23 mouse cellular contexts compared by ENCODE assay signal in the genomic region with DNA sequence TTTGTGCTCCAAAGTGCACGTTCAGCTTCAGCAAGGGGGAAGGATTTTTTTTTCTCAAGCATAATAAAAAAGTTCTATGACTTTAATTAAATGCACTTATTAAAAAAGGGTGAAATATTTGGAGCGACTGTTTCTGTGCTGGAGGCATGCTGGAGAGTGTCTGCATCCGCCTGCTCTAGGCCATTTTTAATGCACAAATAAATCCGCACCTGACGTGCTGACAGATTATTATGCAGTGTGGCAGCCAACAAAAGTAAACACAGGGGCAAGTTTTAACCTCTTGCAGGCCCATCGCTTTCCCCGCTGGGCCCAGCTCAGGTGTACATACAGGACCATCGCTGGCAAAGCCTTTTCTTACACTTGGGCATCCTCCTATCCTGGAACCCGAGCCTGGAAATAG.
DNase-seq lines count a peak whose midpoint lies in the region; ATAC-seq and TF ChIP-seq lines count a peak whose summit lies in the region.
"Had no signal": no experiment of that assay in that cellular context is flagged by ENCODE, and none has a peak within 500 bp of the region (broad histone marks: within the 10 kb centered on the region; RNA-seq: fewer than 3 reads in every experiment).

No protein-coding gene starts in this region.

- TF ChIP-seq CTCF in layer of hippocampus, adult 2 months (conservative IDR thresholded peaks at IDR 0.05): no peak
- no peak for TF ChIP-seq CTCF in E14TG2a.4 (conservative IDR thresholded peaks at IDR 0.05; ENCODE audit: low read length)

- H3K27ac ChIP-seq in layer of hippocampus, adult 2 months: 0 out of 2 replicates have a peak overlapping the region, but pooled peaks have one; percentile 28
- H3K27ac ChIP-seq in forebrain, embryonic 14.5 days (ENCODE audit: low read depth, low read length): peak overlapping the region; percentile 17; the same call in 1 of the 2 replicates
- peak overlapping the region; percentile 88 for H3K27ac ChIP-seq in limb, embryonic 12.5 days
- H3K27ac ChIP-seq: gastrocnemius, adult 2 months; hindbrain, postnatal 0 days had no signal

- no peak overlapping the region for H3K4me2 ChIP-seq in forebrain, embryonic 14.5 days (ENCODE audit: low read length)
- H3K4me2 ChIP-seq in limb, embryonic 12.5 days: peak overlapping the region; percentile 17; the same call in 1 of the 2 replicates
- H3K4me2 ChIP-seq: embryonic facial prominence, embryonic 12.5 days; liver, embryonic 11.5 days had no signal

- no peak for DNase-seq in layer of hippocampus, adult 2 months (ENCODE audit: low spot score in 2 of 2)
- no peak for DNase-seq in layer of hippocampus, adult 18-20 months (ENCODE audit: low spot score in 2 of 2)
- DNase-seq in forebrain, embryonic 14.5 days (ENCODE audit: low spot score): no peak
- no peak for DNase-seq in testis, postnatal 14 days (ENCODE audit: low spot score)
- no peak for DNase-seq in right cerebral cortex, postnatal 36 days (ENCODE audit: low spot score in 2 of 2)
- DNase-seq: adrenal gland, adult 8-10 months; B cell, adult 2 months; gastrocnemius, adult 2 months; kidney, postnatal 25 days; liver, postnatal 0 days; lung, postnatal 10 days; midbrain, embryonic 14.5 days; right cerebral cortex, postnatal 25 days; thymus, adult 18-20 months; thymus, postnatal 36 days had no signal

- H3K27me3 ChIP-seq in E14TG2a.4 (ENCODE audit: insufficient read depth, low read length): peaks cover 24% of the 10 kb centered on the region
- H3K27me3 ChIP-seq in forebrain, embryonic 14.5 days (replicated peaks; ENCODE audit: control insufficient read depth, insufficient read depth, low read length): no peaks in the 10 kb centered on the region
- H3K27me3 ChIP-seq in limb, embryonic 12.5 days: no peaks in the 10 kb centered on the region
- H3K27me3 ChIP-seq: CH12.LX; embryonic facial prominence, embryonic 12.5 days had no signal

- WGBS in forebrain, embryonic 14.5 days: 41% methylated on average over 9 of the region's 9 CpGs
- WGBS in limb, embryonic 12.5 days: 31% methylated on average over 9 of the region's 9 CpGs

- H3K36me3 ChIP-seq in E14TG2a.4 (ENCODE audit: insufficient read depth, low read length): no peaks in the 10 kb centered on the region
- no peaks in the 10 kb centered on the region for H3K36me3 ChIP-seq in forebrain, embryonic 14.5 days (ENCODE audit: control insufficient read depth, insufficient read depth, low read length)
- H3K36me3 ChIP-seq in limb, embryonic 12.5 days: peaks cover 14% of the 10 kb centered on the region; the same call in 1 of the 2 replicates
- H3K36me3 ChIP-seq: embryonic facial prominence, embryonic 12.5 days had no signal

- H3K4me3 ChIP-seq in layer of hippocampus, adult 2 months: no peak overlapping the region
- peak overlapping the region; percentile 63 for H3K4me3 ChIP-seq in E14TG2a.4 (replicated peaks; ENCODE audit: low read length)
- H3K4me3 ChIP-seq in forebrain, embryonic 14.5 days (ENCODE audit: low read depth, low read length): no peak overlapping the region
- H3K4me3 ChIP-seq in limb, embryonic 12.5 days (replicated peaks): no peak overlapping the region
- H3K4me3 ChIP-seq: embryonic facial prominence, embryonic 12.5 days; gastrocnemius, adult 2 months; myocyte had no signal

- no peak overlapping the region for H3K9ac ChIP-seq in forebrain, embryonic 14.5 days (ENCODE audit: low read length)
- H3K9ac ChIP-seq in limb, embryonic 12.5 days (replicated peaks): no peak overlapping the region
- H3K9ac ChIP-seq: embryonic facial prominence, embryonic 12.5 days; liver, postnatal 0 days had no signal

- ATAC-seq in forebrain, embryonic 14.5 days: no peak
- ATAC-seq in limb, embryonic 12.5 days (ENCODE audit: insufficient number of reproducible peaks, insufficient read depth, low FRiP score, low TSS enrichment, low read depth): no peak; the same call in 1 of the 2 replicates
- ATAC-seq: intestine, postnatal 0 days; liver, postnatal 0 days had no signal

- peaks cover 14% of the 10 kb centered on the region; the same call in 1 of the 2 replicates for H3K9me3 ChIP-seq in E14TG2a.4 (ENCODE audit: low read length)
- no peaks in the 10 kb centered on the region for H3K9me3 ChIP-seq in forebrain, embryonic 14.5 days (replicated peaks; ENCODE audit: control insufficient read depth, low read length)
- no peaks in the 10 kb centered on the region for H3K9me3 ChIP-seq in limb, embryonic 12.5 days
- H3K9me3 ChIP-seq: embryonic facial prominence, embryonic 12.5 days had no signal

- H3K4me1 ChIP-seq in E14TG2a.4 (replicated peaks; ENCODE audit: low read depth, low read length): peaks cover 42% of the 10 kb centered on the region
- peaks cover 26% of the 10 kb centered on the region for H3K4me1 ChIP-seq in forebrain, embryonic 14.5 days (ENCODE audit: control insufficient read depth, insufficient read depth, low read length)
- H3K4me1 ChIP-seq in limb, embryonic 12.5 days (replicated peaks): peaks cover 37% of the 10 kb centered on the region

Comparison
In these comparisons a context has a peak if more than half of its experiments do, and no peak if none do; other contexts are left out.
1. H3K27ac ChIP-seq: peak in every context shown above with its lines; median percentile 88 in limb, embryonic 12.5 days; 28 in layer of hippocampus, adult 2 months; 17 in forebrain, embryonic 14.5 days.